In the genomic region with DNA sequence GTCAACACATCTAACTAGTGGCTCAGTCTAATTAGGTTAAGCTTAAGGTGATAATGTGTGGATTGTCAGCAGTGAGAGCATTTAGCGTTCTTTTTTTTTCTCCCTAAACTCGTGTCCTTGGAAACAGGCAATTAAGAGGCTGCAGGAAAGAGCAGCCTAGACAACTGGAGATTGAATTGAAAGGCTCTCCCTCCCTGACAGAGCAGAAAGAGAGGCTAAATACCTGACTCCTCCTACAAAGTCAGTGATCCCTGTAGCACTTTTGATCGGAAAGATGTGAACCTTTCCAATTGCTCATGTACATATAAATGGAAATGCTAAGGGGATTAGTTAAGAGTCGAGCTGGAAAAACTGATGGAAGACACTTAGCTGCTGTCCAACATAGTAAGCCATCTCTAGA, we compare ENCODE assay signal across 14 mouse cellular contexts.
"Had no signal": no experiment of that assay in that cellular context is flagged by ENCODE, and none has a peak within 500 bp of the region (broad histone marks: within the 10 kb centered on the region; RNA-seq: fewer than 3 reads in every experiment).

No protein-coding gene starts in this region.

- H3K27ac ChIP-seq: limb, embryonic 15.5 days; liver, embryonic 12.5 days; macrophage; neural tube, embryonic 15.5 days had no signal

- H3K4me1 ChIP-seq: limb, embryonic 15.5 days; liver, embryonic 12.5 days; neural tube, embryonic 15.5 days had no signal

- H3K36me3 ChIP-seq: limb, embryonic 15.5 days; liver, embryonic 12.5 days; neural tube, embryonic 15.5 days had no signal

- ATAC-seq: liver, embryonic 12.5 days had no signal

- H3K4me2 ChIP-seq: limb, embryonic 15.5 days; liver, embryonic 12.5 days; lung, embryonic 14.5 days; neural tube, embryonic 15.5 days had no signal

- H3K9ac ChIP-seq: limb, embryonic 15.5 days; liver, embryonic 12.5 days; lung, embryonic 14.5 days; neural tube, embryonic 15.5 days had no signal

- DNase-seq: kidney, adult 8-10 months; kidney, postnatal 25 days; layer of hippocampus, postnatal 36 days; lung, embryonic 14.5 days; lung, postnatal 14 days; right cerebral cortex, postnatal 4 days; spleen, adult 18-20 months; thymus, adult 18-20 months; thymus, postnatal 14 days had no signal

- H3K27me3 ChIP-seq: limb, embryonic 15.5 days; liver, embryonic 12.5 days; neural tube, embryonic 15.5 days had no signal

- H3K4me3 ChIP-seq: limb, embryonic 15.5 days; liver, embryonic 12.5 days; myocyte; neural tube, embryonic 15.5 days had no signal

- H3K9me3 ChIP-seq: limb, embryonic 15.5 days; liver, embryonic 12.5 days; neural tube, embryonic 15.5 days had no signal
